Mouse (Mus musculus) olfactory bulb, adult 2 months (tissue): ENCODE data around the gene Cfdp1. TPM values are rescaled to one million over a fixed set of nuclear protein-coding genes. Genes with fewer than 3 reads are reported as not detected.

Experiments
- H3K27ac ChIP-seq: fragments of 200-500 bp; 2 replicates; pipeline ENCODE4 v1.5.1; 2012; ENCODE audit warnings: low read depth, low read length; ENCODE audit not compliant: insufficient read depth
- H3K4me1 ChIP-seq: fragments of 200-500 bp; 2 replicates; pipeline ENCODE4 v1.6.1; 2012; ENCODE audit warnings: low read length; ENCODE audit not compliant: control insufficient read depth, insufficient read depth
- H3K4me3 ChIP-seq: fragments of 200-500 bp; 2 replicates; pipeline ENCODE4 v1.5.1; 2012; ENCODE audit warnings: mild to moderate bottlenecking, low read depth, low read length, moderate library complexity; ENCODE audit not compliant: insufficient read depth
- CTCF ChIP-seq: fragments of 200-500 bp; IDR thresholded peaks from 2 replicates; pipeline ENCODE4 v1.5.1; 2012; ENCODE audit warnings: low read depth, mild to moderate bottlenecking, low read length, moderate library complexity; ENCODE audit not compliant: insufficient read depth
- POLR2A ChIP-seq: fragments of 200-500 bp; IDR thresholded peaks from 2 replicates; pipeline ENCODE4 v1.6.1; 2012; ENCODE audit warnings: mild to moderate bottlenecking, low read depth, low read length, moderate library complexity; ENCODE audit not compliant: insufficient read depth
- WGBS: fragments of 180-500 bp; shearing (Covaris S2); methylation state at CpG from one replicate; pipeline ENCODE4 v1.1.7; 2018; 5-methylcytosine and 5-hydroxymethylcytosine counted together
- polyA plus RNA-seq: library from polyadenylated mRNA; stranded (reverse); fragments of >200 nt; gene quantifications from 2 replicates; pipeline ENCODE4 v1.2.4, GENCODE M21; 2012; ENCODE audit warnings: low replicate concordance; ENCODE audit not compliant: missing spikeins, insufficient read depth, insufficient read length

Gene Cfdp1
- polyA plus RNA-seq, 1 experiment = not detected

GRCm38 (mm10) chr8:111810656-111811336, 43.3 kb downstream of the Cfdp1 start:
- H3K4me3 ChIP-seq = no peak overlapping the region
- no peak overlapping the region for H3K27ac ChIP-seq
- H3K4me1 ChIP-seq = no peaks in the 10 kb centered on the region
- TF ChIP-seq POLR2A (no peak), CTCF (no peak)
- 90% methylated on average over 2 of the region's 2 CpGs for WGBS

- H3K27ac ChIP-seq = no peak overlapping the region
- no peak for TF ChIP-seq CTCF
- TF ChIP-seq POLR2A = no peak
- no peak overlapping the region for H3K4me3 ChIP-seq
- H3K4me1 ChIP-seq = no peaks in the 10 kb centered on the region
- 61% methylated on average over 3 of the region's 3 CpGs for WGBS
These were observed 45.0 kb downstream of the Cfdp1 start for GRCm38 (mm10) chr8:111808891-111809622.

GRCm38 (mm10) chr8:111808006-111808405, 46.1 kb downstream of the Cfdp1 start:
- Histone ChIP-seq H3K27ac (no peak overlapping the region), H3K4me3 (no peak overlapping the region), H3K4me1 (no peaks in the 10 kb centered on the region)
- WGBS = 91% methylated on average over 3 of the region's 3 CpGs
- TF ChIP-seq CTCF (no peak), POLR2A (no peak)

DNA sequence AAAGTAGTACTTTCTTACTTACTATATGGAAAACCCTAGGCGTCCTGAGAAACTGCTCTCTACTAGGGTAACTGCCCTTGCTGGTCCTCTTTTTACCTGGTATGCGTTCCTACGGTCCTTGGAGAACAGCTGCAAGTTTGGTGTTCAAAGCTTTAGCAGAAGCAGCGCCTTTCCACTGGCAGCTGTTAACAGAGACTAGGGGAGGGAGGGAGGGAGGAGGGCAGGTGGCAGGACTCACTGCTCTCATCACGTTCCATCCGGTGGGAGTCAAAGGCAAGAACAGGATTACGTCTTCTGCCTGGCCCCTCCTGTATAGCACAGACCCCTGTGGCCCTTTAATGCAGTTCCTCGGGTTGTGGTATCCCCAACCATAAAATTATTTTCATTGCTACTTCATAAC, 50.7 kb downstream of the Cfdp1 start:
- no peaks in the 10 kb centered on the region for H3K4me1 ChIP-seq
- H3K4me3 ChIP-seq = no peak overlapping the region
- no peak overlapping the region for H3K27ac ChIP-seq
- 90% methylated on average over 8 of the region's 8 CpGs for WGBS
- TF ChIP-seq CTCF = no peak
- no peak for TF ChIP-seq POLR2A

- no peaks in the 10 kb centered on the region for H3K4me1 ChIP-seq
- 80% methylated on average over 7 of the region's 7 CpGs for WGBS
- no peak for TF ChIP-seq CTCF
- TF ChIP-seq POLR2A = no peak
- H3K4me3 ChIP-seq = no peak overlapping the region
- no peak overlapping the region for H3K27ac ChIP-seq
These were observed 51.8 kb downstream of the Cfdp1 start for GRCm38 (mm10) chr8:111802256-111802655.

DNA sequence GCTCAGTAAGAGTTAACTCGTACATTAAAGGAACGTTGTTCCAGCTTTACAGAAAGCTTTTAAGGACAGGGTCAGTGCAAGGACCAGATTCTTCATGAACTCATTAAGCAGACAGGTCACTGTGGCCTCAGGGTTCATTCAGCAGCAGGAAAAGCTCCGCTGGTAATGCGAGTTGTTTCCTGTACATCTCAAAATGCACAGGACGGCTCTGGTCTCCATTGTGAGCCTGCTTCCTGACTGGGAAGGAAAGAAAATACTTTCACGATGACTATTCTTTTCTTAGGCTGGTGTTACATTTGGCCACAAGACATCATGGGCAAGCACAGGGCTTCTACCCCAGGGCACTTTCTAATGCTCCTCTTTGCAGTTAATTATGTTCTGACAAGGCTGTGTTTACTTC, 52.6 kb downstream of the Cfdp1 start:
- TF ChIP-seq CTCF = no peak
- TF ChIP-seq POLR2A = no peak
- H3K27ac ChIP-seq = no peak overlapping the region
- H3K4me1 ChIP-seq = no peaks in the 10 kb centered on the region
- WGBS = 72% methylated on average over 6 of the region's 6 CpGs
- no peak overlapping the region for H3K4me3 ChIP-seq

DNA sequence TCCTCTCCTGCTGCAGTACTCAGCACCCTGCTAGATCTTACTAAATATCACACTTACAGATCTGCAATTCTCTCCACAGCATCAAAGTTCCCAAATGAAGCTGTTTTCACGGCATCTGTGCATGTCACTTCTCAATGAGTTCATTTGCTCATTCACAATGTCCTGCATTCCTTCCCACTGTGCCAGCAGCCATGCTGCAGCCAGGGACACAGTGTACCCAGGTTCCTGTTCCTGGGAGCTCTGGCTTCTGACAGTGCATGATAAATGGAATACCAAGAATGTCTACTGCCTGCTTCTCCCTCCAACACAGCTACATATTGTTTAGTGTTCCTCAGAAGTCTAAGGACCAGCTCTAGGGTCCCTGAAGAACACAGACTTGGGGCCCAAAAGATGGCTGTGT, 57.6 kb downstream of the Cfdp1 start:
- no peak overlapping the region for H3K27ac ChIP-seq
- WGBS = 69% methylated on average over 1 of the region's 1 CpGs
- no peak overlapping the region for H3K4me3 ChIP-seq
- TF ChIP-seq CTCF (no peak), POLR2A (no peak)
- H3K4me1 ChIP-seq = no peaks in the 10 kb centered on the region; the same call in 1 of the 2 replicates

DNA sequence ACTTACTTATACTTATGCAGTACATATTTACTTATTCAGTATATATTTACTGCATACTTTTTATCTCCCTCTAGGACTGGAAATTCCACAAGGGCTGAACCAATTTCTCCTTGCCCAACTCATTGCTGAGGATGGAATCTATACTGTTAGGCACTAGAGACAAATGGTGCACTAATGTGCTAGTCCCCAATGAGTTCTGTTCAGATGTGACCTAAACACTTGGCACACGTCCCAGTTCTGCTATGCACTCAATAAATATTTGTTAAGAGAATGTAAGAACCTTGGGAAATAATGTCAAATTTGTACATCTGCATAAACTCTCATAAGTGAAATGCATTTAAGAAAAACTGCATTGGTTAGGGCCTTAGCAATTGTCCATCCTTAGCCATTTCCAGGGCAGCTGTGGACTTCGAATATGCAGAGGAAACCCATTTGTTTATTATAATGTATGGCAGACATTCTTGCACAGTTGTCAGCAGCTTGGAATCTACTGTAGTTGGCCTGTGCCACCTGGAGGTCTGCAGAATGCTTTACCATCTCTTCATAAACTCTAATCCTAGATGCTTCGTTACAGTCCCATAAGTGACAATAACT, 60.7 kb downstream of the Cfdp1 start:
- WGBS = 91% methylated on average over 3 of the region's 3 CpGs
- TF ChIP-seq CTCF (no peak), POLR2A (no peak)
- no peaks in the 10 kb centered on the region; the same call in 1 of the 2 replicates for H3K4me1 ChIP-seq
- no peak overlapping the region for H3K27ac ChIP-seq
- H3K4me3 ChIP-seq = no peak overlapping the region

DNA sequence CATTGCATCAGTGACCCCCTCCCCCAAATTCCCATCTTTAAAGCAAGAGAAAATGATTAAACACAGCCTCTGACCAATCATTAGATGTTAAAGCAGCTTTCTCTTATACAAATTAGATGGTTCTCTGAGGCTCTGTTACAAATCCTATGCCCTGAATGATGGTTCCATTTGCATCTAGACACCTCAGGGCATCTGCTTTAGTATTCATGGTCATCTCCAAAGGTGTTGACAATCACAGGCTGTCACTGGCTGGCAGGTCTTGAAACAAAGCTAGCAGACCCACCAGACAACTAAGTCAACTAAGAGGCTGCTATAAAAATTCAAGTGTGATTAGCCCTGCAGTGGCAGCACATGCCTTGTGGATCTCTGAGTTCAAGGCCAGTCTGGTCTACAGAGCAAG, 64.5 kb downstream of the Cfdp1 start:
- Histone ChIP-seq H3K27ac (no peak overlapping the region), H3K4me3 (no peak overlapping the region), H3K4me1 (no peaks in the 10 kb centered on the region; the same call in 1 of the 2 replicates)
- TF ChIP-seq CTCF (no peak), POLR2A (no peak)
